Mouse (Mus musculus): ENCODE measurements at regions not wholly inside any gene's neighbourhood (a gene's known extent, or its start where the extent isn't known, plus 50 kb on each side); places are given as distances from the start of the nearest gene placed in this dataset.

DNA sequence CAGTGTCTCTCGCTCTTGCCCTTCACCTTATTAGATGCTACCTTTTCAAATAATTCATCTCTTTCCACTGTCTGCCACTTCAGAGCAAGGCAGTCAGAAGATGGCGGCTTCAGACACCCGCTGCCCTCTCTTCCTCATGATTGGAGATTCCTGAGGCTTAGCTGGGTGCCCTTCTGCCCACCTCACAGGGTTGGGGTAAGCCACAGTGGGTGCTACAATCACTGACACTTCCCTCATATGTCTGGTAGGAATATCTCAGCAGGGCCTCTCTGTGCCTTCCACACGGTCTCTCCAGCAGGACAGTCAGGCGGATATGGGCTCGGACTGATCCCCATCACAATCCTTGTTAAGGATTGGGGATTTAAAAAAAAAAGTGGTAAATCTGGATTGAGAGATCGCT lies 53.2 kb upstream of the Rpl36-ps4 start:
- peaks cover 18% of the 10 kb centered on the region for H3K4me1 ChIP-seq (replicated peaks)
- H3K9ac ChIP-seq (replicated peaks), result no peak overlapping the region
- ATAC-seq, result no peak
- no peaks in the 10 kb centered on the region for H3K27me3 ChIP-seq
- 93% methylated on average over 7 of the region's 7 CpGs for WGBS
- H3K4me3 ChIP-seq (replicated peaks), result no peak overlapping the region
- H3K9me3 ChIP-seq, result no peaks in the 10 kb centered on the region
- H3K27ac ChIP-seq, result no peak overlapping the region
- no peak overlapping the region for H3K4me2 ChIP-seq (replicated peaks)
- no peaks in the 10 kb centered on the region for H3K36me3 ChIP-seq

DNA sequence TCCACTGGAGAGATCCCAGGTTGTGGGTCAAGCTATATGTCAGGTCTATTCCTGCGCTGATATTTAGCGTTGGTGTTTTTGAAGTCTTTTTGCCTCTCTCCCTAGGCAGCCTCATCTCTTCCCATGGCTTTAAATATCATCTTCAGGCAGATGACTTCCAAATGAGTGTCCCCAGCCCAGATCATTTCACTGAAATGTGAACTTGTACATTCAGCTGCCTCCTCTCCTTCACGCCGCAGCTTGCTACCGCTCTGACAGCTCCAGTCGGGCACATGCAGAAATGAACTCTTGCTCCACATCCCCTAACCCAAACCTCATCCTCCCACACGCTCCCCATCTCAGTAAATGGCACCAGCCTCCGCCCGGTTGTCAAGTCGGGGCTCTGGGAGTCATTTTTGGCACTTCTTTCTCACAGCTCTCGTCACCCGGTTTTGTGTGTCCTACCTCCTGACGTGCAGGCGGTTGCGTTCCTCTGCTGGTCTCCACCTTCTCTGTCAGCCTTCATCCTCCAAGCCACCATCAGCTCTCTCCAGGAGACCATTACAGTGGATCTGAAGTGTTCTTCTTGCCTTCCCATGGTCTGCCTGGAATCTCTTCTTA lies 54.0 kb upstream of the Rpl36-ps4 start:
- no peak overlapping the region for H3K27ac ChIP-seq
- H3K4me1 ChIP-seq (replicated peaks), result peaks cover 11% of the 10 kb centered on the region
- H3K4me2 ChIP-seq (replicated peaks), result no peak overlapping the region
- 90% methylated on average over 15 of the region's 15 CpGs for WGBS
- no peak for ATAC-seq
- H3K36me3 ChIP-seq, result no peaks in the 10 kb centered on the region
- no peak overlapping the region for H3K9ac ChIP-seq (replicated peaks)
- no peaks in the 10 kb centered on the region for H3K9me3 ChIP-seq
- H3K4me3 ChIP-seq (replicated peaks), result no peak overlapping the region
- no peaks in the 10 kb centered on the region for H3K27me3 ChIP-seq

DNA sequence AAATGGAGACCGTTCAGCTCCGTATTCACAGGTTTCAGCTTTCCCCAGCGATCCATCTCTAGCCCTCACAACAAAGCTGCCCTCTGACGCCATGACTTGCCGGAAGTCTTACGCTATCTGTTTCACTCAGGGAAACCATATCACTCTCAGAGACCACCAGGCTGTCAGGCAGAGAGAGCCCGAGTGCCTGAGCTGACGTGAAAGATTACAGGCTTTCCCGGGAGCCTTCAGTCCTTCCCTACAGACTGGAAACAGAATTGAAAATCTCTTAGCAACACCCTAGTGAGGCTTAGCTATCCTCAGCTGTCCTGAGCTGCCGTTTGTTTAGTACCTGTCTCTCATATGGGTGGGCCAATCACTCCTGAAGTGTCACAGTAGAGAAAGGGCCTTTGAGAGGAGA lies 54.6 kb upstream of the Rpl36-ps4 start:
- no peak overlapping the region for H3K4me3 ChIP-seq (replicated peaks)
- H3K4me1 ChIP-seq (replicated peaks), result peaks cover 11% of the 10 kb centered on the region; the same call in 1 of the 2 replicates
- H3K27me3 ChIP-seq, result no peaks in the 10 kb centered on the region
- H3K36me3 ChIP-seq, result no peaks in the 10 kb centered on the region
- peak; percentile 72 for ATAC-seq
- H3K9ac ChIP-seq (replicated peaks), result no peak overlapping the region
- H3K4me2 ChIP-seq (replicated peaks), result no peak overlapping the region
- 36% methylated on average over 10 of the region's 10 CpGs for WGBS
- no peak overlapping the region for H3K27ac ChIP-seq
- no peaks in the 10 kb centered on the region for H3K9me3 ChIP-seq

DNA sequence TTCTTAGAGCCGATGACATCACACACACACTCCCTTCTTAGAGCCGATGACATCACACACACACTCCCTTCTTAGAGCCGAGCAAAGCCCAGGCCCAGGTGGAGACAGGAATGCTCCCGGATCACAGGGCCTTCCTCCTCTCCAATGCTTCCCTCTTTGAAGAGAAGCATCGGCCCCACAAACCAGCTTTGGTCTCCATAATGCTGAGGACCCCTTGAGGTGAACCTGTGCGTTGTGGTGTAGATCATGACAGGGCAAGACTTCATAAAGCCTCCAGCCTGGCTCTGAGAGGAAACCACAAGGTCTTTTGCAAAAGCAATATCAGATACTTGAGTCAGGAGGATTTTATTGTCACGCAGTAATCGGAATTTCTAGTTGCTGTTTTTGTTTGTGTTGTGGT lies 55.3 kb upstream of the Rpl36-ps4 start:
- 90% methylated on average over 8 of the region's 8 CpGs for WGBS
- no peak overlapping the region for H3K4me3 ChIP-seq (replicated peaks)
- ATAC-seq, result no peak
- no peaks in the 10 kb centered on the region for H3K9me3 ChIP-seq
- no peak overlapping the region for H3K27ac ChIP-seq
- H3K27me3 ChIP-seq, result no peaks in the 10 kb centered on the region
- H3K36me3 ChIP-seq, result no peaks in the 10 kb centered on the region
- no peak overlapping the region for H3K4me2 ChIP-seq (replicated peaks)
- no peak overlapping the region for H3K9ac ChIP-seq (replicated peaks)
- peaks cover 11% of the 10 kb centered on the region; the same call in 1 of the 2 replicates for H3K4me1 ChIP-seq (replicated peaks)

DNA sequence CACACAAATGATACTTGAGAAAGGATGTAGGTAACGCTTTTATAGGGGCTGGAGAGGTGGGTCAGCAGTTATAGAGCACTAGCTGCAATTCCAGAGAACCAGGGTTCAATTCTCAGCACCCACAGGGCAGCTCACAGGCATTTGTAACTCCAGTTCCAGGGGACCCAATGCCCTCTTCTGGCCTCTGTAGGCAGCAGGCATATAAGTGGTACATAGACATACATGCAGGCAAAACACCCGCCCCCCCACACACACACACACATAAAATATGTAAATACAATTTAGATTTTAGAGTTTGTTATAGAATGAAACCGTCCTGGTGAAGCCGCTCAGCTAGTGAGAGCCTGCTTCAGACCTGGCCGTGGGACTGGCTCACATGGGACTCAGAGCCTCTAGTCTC lies 55.9 kb upstream of the Rpl36-ps4 start:
- H3K4me3 ChIP-seq (replicated peaks), result no peak overlapping the region
- H3K4me2 ChIP-seq (replicated peaks), result no peak overlapping the region
- no peak for ATAC-seq
- no peak overlapping the region for H3K9ac ChIP-seq (replicated peaks)
- no peaks in the 10 kb centered on the region for H3K36me3 ChIP-seq
- no peaks in the 10 kb centered on the region for H3K27me3 ChIP-seq
- no peak overlapping the region for H3K27ac ChIP-seq
- H3K9me3 ChIP-seq, result no peaks in the 10 kb centered on the region
- H3K4me1 ChIP-seq (replicated peaks), result peaks cover 11% of the 10 kb centered on the region; the same call in 1 of the 2 replicates
- 91% methylated on average over 5 of the region's 5 CpGs for WGBS

DNA sequence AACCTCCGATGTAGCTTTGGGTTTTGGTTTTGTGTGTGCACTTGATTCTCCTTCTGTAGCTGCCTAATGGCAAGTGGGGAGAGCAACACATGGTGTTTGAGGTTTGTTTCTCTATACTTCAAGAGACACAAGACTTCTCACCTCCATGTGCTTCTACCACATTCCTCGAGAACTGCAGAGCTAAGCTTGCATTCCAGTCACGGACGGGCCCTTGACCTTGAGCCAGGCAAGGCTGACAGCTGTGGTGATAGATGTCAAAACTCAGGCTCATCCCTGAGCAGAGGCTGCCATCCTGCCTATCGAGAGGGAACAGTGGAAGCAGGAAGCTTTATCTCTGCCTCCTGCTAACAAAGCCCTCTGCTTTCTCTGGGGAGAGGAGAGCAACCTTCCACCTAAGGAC lies 59.2 kb upstream of the Rpl36-ps4 start:
- H3K4me3 ChIP-seq (replicated peaks), result no peak overlapping the region
- no peaks in the 10 kb centered on the region for H3K9me3 ChIP-seq
- H3K27me3 ChIP-seq, result no peaks in the 10 kb centered on the region
- no peak for ATAC-seq
- 71% methylated on average over 5 of the region's 5 CpGs for WGBS
- H3K36me3 ChIP-seq, result no peaks in the 10 kb centered on the region
- H3K4me2 ChIP-seq (replicated peaks), result no peak overlapping the region
- peaks cover 10% of the 10 kb centered on the region; the same call in 1 of the 2 replicates for H3K4me1 ChIP-seq (replicated peaks)
- no peak overlapping the region for H3K27ac ChIP-seq
- H3K9ac ChIP-seq (replicated peaks), result no peak overlapping the region

DNA sequence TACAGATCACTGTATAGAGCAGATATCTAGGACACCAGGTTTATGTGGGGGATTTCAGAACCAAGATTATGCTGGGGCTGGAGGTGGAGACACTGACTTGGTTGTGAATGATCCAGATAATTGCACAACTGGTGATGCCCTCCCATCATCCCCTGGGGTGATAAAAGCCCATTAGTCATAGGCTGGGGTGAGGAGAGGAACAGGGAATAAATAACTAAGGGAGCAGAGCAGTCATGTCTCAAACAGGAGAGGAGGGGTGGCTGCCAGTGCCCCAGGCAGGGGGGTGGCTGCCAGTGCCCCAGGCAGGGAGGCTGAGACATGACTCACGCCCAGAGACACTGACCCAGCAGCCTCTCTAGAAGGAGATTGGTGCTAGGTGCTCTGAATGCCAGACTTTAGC lies 53.7 kb upstream of the Kcnk12 start:
- ATAC-seq, result 0 out of 2 replicates have a peak, but pooled peaks have one; percentile 30
- no peak overlapping the region for H3K4me3 ChIP-seq (replicated peaks)
- WGBS, result 63% methylated on average over 1 of the region's 1 CpGs

DNA sequence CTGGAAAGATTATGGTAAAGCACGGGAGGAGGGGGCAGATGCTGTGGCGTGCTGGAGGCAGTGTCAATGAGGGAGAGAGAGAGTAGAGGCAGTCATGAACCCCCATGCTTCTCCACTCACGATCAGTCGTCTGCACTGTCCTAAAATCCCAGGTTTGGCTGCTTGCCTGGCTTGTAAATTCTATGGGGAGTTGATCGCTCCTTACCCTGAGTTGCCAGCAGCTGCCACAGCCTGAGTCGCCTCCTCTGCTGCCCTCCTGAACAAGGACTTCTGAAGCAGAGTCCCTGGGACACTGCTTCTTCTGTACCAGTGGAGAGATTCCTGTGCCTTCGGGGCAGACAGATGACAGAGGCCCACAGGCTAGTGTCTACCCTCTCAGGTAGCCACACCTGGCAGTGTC lies 52.1 kb upstream of the Kcnk12 start:
- whole genome bisulfite sequencing, result 76% methylated on average over 7 of the region's 7 CpGs
- no peaks in the 10 kb centered on the region for H3K36me3 ChIP-seq
- no peaks in the 10 kb centered on the region for H3K9me3 ChIP-seq
- H3K4me1 ChIP-seq (replicated peaks), result peaks cover 10% of the 10 kb centered on the region
- H3K9ac ChIP-seq (replicated peaks), result no peak overlapping the region
- H3K4me2 ChIP-seq (replicated peaks), result no peak overlapping the region
- no peak overlapping the region for H3K27ac ChIP-seq
- H3K27me3 ChIP-seq, result no peaks in the 10 kb centered on the region
- no peak overlapping the region for H3K4me3 ChIP-seq (replicated peaks)
- ATAC-seq, result peak; percentile 47; the same call in 1 of the 2 replicates

More for the DNA sequence above, 53.7 kb upstream of the Kcnk12 start:
- H3K9me3 ChIP-seq, result no peaks in the 10 kb centered on the region
- H3K27me3 ChIP-seq, result no peaks in the 10 kb centered on the region
- H3K27ac ChIP-seq, result no peak overlapping the region
- no peak overlapping the region for H3K4me2 ChIP-seq (replicated peaks)
- no peaks in the 10 kb centered on the region for H3K36me3 ChIP-seq
- peaks cover 10% of the 10 kb centered on the region for H3K4me1 ChIP-seq (replicated peaks)
- H3K9ac ChIP-seq (replicated peaks), result no peak overlapping the region

DNA sequence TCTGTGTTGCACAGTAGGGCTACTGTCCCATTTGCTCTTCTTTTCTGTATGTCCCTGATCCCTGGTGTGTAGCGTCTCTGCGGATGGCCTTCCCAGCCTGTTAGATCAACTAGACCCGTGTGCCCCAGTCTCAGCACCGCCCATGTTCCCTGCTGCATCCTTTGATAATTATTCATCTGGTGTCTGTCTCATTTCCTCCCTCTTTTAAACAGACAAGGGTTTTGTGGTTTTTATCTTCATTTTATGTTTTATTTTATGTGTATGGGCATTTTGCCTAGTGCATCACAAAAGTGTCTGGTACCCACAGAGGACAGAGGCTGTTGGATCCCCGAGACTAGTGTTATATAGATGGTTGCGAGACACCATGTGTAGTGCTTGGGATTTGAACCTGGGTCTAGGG lies 51.6 kb upstream of the Kcnk12 start:
- ATAC-seq, result no peak
- Histone ChIP-seq H3K4me3 (replicated peaks) (no peak overlapping the region), H3K4me1 (replicated peaks) (peaks cover 10% of the 10 kb centered on the region), H3K36me3 (no peaks in the 10 kb centered on the region), H3K4me2 (replicated peaks) (no peak overlapping the region), H3K9me3 (no peaks in the 10 kb centered on the region; the same call in 1 of the 2 replicates), H3K9ac (replicated peaks) (no peak overlapping the region), H3K27ac (no peak overlapping the region), H3K27me3 (no peaks in the 10 kb centered on the region)
- WGBS, result 86% methylated on average over 6 of the region's 6 CpGs

DNA sequence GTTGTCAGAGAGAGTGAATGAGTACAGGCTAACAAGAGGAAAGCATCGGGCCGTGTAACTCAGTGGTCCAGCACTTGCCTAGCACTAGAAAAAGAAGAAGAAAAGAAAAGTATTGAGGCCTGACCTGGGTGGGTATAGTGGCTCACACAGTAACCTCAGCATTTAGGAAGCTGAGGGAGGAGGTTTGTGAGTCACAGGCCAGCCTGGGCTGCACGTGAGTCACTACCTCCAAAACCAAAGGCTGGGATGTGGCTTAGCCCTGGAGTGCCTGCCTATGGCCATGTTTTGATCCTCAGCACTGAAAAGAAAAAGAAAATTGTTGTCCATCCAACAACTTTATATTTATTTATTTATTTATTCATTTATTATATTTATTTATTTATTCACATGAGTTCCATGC lies 51.2 kb upstream of the Kcnk12 start:
- Histone ChIP-seq H3K9me3 (no peaks in the 10 kb centered on the region; the same call in 1 of the 2 replicates), H3K27ac (no peak overlapping the region), H3K4me3 (replicated peaks) (no peak overlapping the region), H3K4me2 (replicated peaks) (no peak overlapping the region), H3K9ac (replicated peaks) (no peak overlapping the region), H3K36me3 (no peaks in the 10 kb centered on the region), H3K4me1 (replicated peaks) (peaks cover 10% of the 10 kb centered on the region), H3K27me3 (no peaks in the 10 kb centered on the region)
- 74% methylated on average over 3 of the region's 3 CpGs for WGBS
- ATAC-seq, result no peak
